Mouse (Mus musculus) megakaryocyte, embryonic 14.5 days (primary cell): ENCODE data around the gene Fbxl14.

Experiments used
- FLI1 ChIP-seq: IDR thresholded peaks from 2 replicates; pipeline ENCODE4 v1.6.1; 2012; ENCODE audit warnings: low read length, inconsistent platforms, mixed read lengths
- GATA1 ChIP-seq: IDR thresholded peaks from 3 replicates; pipeline ENCODE4 v1.6.1; 2012; ENCODE audit warnings: mixed read lengths, low read length, inconsistent platforms, borderline replicate concordance

- TF ChIP-seq GATA1, result no peak
- no peak for TF ChIP-seq FLI1
Measured at GRCm38 (mm10) chr6:119504756-119505155, 25.3 kb downstream of the Fbxl14 start.
